Mouse (Mus musculus) heart, postnatal 0 days (tissue): ENCODE results near the gene Ppm1l.

ENCODE experiments used
- CTCF ChIP-seq: IDR thresholded peaks from 2 replicates; pipeline ENCODE4 v1.5.1; 2016; ENCODE audit warnings: antibody characterized with exemption, control low read depth, low read depth
- EP300 ChIP-seq: IDR thresholded peaks from 2 replicates; pipeline ENCODE4 v1.6.1; 2016; ENCODE audit warnings: antibody characterized with exemption, low read depth

GRCm38 (mm10) chr3:69290844-69291243 lies 25.8 kb upstream of the Ppm1l start:
- TF ChIP-seq CTCF (no peak), EP300 (no peak)
